Mouse (Mus musculus): ENCODE results near the gene Cela3b. TPM values are rescaled to one million over a fixed set of nuclear protein-coding genes. Genes with fewer than 3 reads are reported as not detected.

Gene Cela3b
- total and polyA plus RNA-seq, 2 experiments: 0.42 to 59.5 TPM

GRCm38 (mm10) chr4:137470701-137471317 lies 40.5 kb upstream of the Cela3b start:
- Histone ChIP-seq H3K36me3 (ENCODE audit: control insufficient read depth, insufficient read depth, low read length) (no peaks in the 10 kb centered on the region), H3K27ac (replicated peaks; ENCODE audit: insufficient read depth, low read depth, low read length) (peak overlapping the region; percentile 55), H3K4me1 (ENCODE audit: control insufficient read depth, insufficient read depth, low read length) (0 out of 2 replicates have a peak, but pooled peaks cover 3% of the 10 kb centered on the region), H3K9ac (ENCODE audit: low read depth, low read length) (no peak overlapping the region), H3K79me2 (ENCODE audit: control insufficient read depth, insufficient read depth, low read length) (peaks cover 4% of the 10 kb centered on the region; the same call in 1 of the 2 replicates), H3K27me3 (ENCODE audit: control insufficient read depth, insufficient read depth, low read length) (no peaks in the 10 kb centered on the region), H3K4me3 (ENCODE audit: insufficient read depth, low read depth, low read length) (peak overlapping the region; percentile 32; the same call in 1 of the 2 replicates)
- TF ChIP-seq CTCF (IDR thresholded peaks at IDR 0.05; ENCODE audit: low read depth, low read length): no peak
- TF ChIP-seq POLR2A (IDR thresholded peaks at IDR 0.05; ENCODE audit: extremely low read depth, insufficient read depth, low read length): no peak
- WGBS: 81% methylated on average over 9 of the region's 9 CpGs
- DNase-seq (ENCODE audit: extremely low read depth, low read depth, low spot score): no peak

- Histone ChIP-seq H3K4me1 (ENCODE audit: control insufficient read depth, insufficient read depth, low read length) (0 out of 2 replicates have a peak, but pooled peaks cover 3% of the 10 kb centered on the region), H3K79me2 (ENCODE audit: control insufficient read depth, insufficient read depth, low read length) (peaks cover 4% of the 10 kb centered on the region; the same call in 1 of the 2 replicates), H3K9ac (ENCODE audit: low read depth, low read length) (peak overlapping the region; percentile 40), H3K27ac (replicated peaks; ENCODE audit: insufficient read depth, low read depth, low read length) (peak overlapping the region; percentile 55), H3K27me3 (ENCODE audit: control insufficient read depth, insufficient read depth, low read length) (no peaks in the 10 kb centered on the region), H3K36me3 (ENCODE audit: control insufficient read depth, insufficient read depth, low read length) (no peaks in the 10 kb centered on the region), H3K4me3 (ENCODE audit: insufficient read depth, low read depth, low read length) (peak overlapping the region; percentile 79)
- TF ChIP-seq POLR2A (IDR thresholded peaks at IDR 0.05; ENCODE audit: extremely low read depth, insufficient read depth, low read length) (no peak), CTCF (IDR thresholded peaks at IDR 0.05; ENCODE audit: low read depth, low read length) (no peak)
- no peak for DNase-seq (ENCODE audit: extremely low read depth, low read depth, low spot score)
- WGBS: 67% methylated on average over 15 of the region's 15 CpGs
Observed at GRCm38 (mm10) chr4:137469845-137470692, 39.7 kb upstream of the Cela3b start.

DNA sequence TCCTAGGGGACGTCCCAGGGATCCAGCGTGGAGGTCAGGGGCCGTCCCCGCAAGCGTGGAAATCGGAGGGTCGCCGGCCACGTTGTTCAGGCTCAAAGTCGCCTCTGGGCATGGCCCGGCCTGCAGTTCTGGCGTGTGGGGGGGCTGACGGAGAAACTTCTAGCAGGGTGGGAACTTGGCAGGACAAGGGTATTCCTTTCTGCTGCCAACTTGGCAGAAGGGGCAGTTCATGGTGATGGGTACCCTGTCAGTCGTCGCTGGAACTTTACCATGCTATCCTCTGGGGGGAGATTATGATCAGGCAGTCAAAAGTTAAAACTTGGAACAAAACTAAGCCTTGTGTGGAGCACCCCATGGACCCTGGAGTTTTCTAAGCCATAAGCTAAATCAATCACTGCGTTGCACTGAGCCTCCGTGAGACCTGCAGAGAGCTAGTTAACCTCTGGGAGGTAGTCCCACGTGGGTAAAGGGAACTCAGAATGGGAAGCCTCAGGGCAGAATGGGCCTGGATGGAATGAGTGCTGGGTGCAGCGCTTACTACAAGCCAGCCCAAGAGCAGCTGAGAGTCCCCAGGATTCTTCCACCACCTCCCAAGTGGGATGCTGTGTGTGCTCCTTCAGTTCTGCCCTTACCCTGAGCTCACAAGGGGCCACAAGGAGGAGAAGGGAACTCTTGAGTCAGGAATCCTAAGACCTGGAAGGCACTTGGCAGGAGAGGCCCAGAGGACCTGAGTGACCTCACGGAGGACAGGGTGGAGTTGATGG lies 38.9 kb upstream of the Cela3b start:
- H3K4me1 ChIP-seq (ENCODE audit: control insufficient read depth, insufficient read depth, low read length): 0 out of 2 replicates have a peak, but pooled peaks cover 3% of the 10 kb centered on the region

GRCm38 (mm10) chr4:137468260-137469080 lies 38.1 kb upstream of the Cela3b start, which contains the start of gene Hspg2:
Hspg2 (plus strand) TSS chr4:137468769.
- Histone ChIP-seq H3K4me3 (ENCODE audit: insufficient read depth, low read depth, low read length) (peak within 1 kb of the TSS; percentile 79), H3K27me3 (ENCODE audit: control insufficient read depth, insufficient read depth, low read length) (no peaks in the 10 kb centered on the region), H3K4me1 (ENCODE audit: control insufficient read depth, insufficient read depth, low read length) (0 out of 2 replicates have a peak, but pooled peaks cover 3% of the 10 kb centered on the region), H3K9ac (ENCODE audit: low read depth, low read length) (peak within 1 kb of the TSS; percentile 92), H3K36me3 (ENCODE audit: control insufficient read depth, insufficient read depth, low read length) (no peaks in the 10 kb centered on the region), H3K27ac (replicated peaks; ENCODE audit: insufficient read depth, low read depth, low read length) (0 out of 2 replicates have a peak within 1 kb of the TSS, but pooled peaks have one; percentile 1), H3K79me2 (ENCODE audit: control insufficient read depth, insufficient read depth, low read length) (peaks cover 4% of the 10 kb centered on the region; the same call in 1 of the 2 replicates)
- WGBS: 2% methylated on average over 67 of the region's 72 CpGs
- DNase-seq (ENCODE audit: extremely low read depth, low read depth, low spot score): peak; percentile 68
- TF ChIP-seq POLR2A (IDR thresholded peaks at IDR 0.05; ENCODE audit: extremely low read depth, insufficient read depth, low read length): peak; percentile 55; the same call in 1 of the 2 replicates
- TF ChIP-seq CTCF (IDR thresholded peaks at IDR 0.05; ENCODE audit: low read depth, low read length): no peak

More for the DNA sequence above, 38.9 kb upstream of the Cela3b start:
- Histone ChIP-seq H3K4me3 (ENCODE audit: insufficient read depth, low read depth, low read length) (peak overlapping the region; percentile 79), H3K36me3 (ENCODE audit: control insufficient read depth, insufficient read depth, low read length) (no peaks in the 10 kb centered on the region), H3K9ac (ENCODE audit: low read depth, low read length) (peak overlapping the region; percentile 92), H3K27ac (replicated peaks; ENCODE audit: insufficient read depth, low read depth, low read length) (0 out of 2 replicates have a peak overlapping the region, but pooled peaks have one; percentile 1), H3K79me2 (ENCODE audit: control insufficient read depth, insufficient read depth, low read length) (peaks cover 4% of the 10 kb centered on the region; the same call in 1 of the 2 replicates), H3K27me3 (ENCODE audit: control insufficient read depth, insufficient read depth, low read length) (no peaks in the 10 kb centered on the region)
- TF ChIP-seq POLR2A (IDR thresholded peaks at IDR 0.05; ENCODE audit: extremely low read depth, insufficient read depth, low read length) (no peak), CTCF (IDR thresholded peaks at IDR 0.05; ENCODE audit: low read depth, low read length) (no peak)
- 8% methylated on average over 20 of the region's 20 CpGs for whole genome bisulfite sequencing
- no peak for DNase-seq (ENCODE audit: extremely low read depth, low read depth, low spot score)

Measured in liver, adult 2 months (tissue).